Mouse (Mus musculus) small intestine, adult 2 months (tissue): ENCODE measurements around the gene Insm2.

ENCODE experiments used
- CTCF ChIP-seq: fragments of 200-500 bp; IDR thresholded peaks from 2 replicates; pipeline ENCODE4 v1.5.1; 2012; ENCODE audit warnings: low read depth, mild to moderate bottlenecking, control low read depth, inconsistent platforms, low read length, moderate library complexity, mixed read lengths; ENCODE audit not compliant: insufficient replicate concordance, insufficient read length; ENCODE audit errors: extremely low read depth
- POLR2A ChIP-seq: fragments of 200-500 bp; IDR thresholded peaks from 2 replicates; pipeline ENCODE4 v1.6.1; 2012; ENCODE audit warnings: low read depth, mild to moderate bottlenecking, control low read depth, inconsistent platforms, low read length, moderate library complexity

DNA sequence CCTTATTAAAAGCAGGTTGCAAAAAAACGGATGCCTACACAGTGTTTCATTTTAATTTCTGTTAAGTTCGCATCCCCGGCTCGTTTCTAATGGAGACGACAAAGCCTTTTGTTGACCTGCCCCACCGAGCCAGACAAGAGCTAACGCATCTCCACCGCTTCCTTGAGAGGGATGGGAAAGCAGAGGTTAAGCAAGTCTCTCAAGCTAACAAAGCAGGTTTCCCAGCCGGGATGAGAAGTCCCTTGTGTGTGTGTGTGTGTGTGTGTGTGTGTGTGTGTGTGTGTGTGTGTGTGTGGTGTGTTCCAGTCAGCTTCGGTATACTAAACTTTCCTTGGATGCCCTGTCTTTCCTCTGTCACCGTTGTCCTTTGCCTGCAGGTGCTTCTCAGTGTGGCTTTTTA lies 28.0 kb upstream of the Insm2 start:
- TF ChIP-seq CTCF (no peak), POLR2A (no peak)
